Mouse (Mus musculus): ENCODE results near the gene Dand5.
A peak's percentile ranks its signal among the peaks of the same experiment; 100 is the strongest.

Dand5 gene

GRCm38 (mm10) chr8:84783198-84783918 lies 39.3 kb downstream of the Dand5 start:
- DNase-seq, result no peak

DNA sequence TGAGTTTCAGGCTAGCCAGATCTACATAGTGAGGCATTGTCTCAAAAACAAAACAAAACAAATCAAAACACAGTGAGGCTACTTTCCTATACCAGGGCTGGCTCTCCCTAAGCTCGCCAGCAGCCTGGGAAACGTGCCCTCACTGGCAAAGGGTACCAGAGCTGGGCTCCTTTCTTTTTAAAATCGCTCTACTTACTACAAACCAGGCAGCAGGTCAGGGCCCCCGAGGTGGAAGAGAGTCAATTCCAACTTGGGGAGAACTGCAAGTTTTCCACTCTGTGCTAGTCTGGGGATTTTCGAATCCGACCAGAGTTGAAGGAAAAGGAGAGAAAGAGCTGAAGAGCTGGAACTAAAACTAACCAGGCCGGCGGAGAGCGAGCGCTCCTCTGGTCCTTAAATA lies 39.9 kb downstream of the Dand5 start:
- no peak for DNase-seq

GRCm38 (mm10) chr8:84781686-84782505 lies 40.7 kb downstream of the Dand5 start:
- no peak for DNase-seq

GRCm38 (mm10) chr8:84780949-84781680 lies 41.5 kb downstream of the Dand5 start:
- DNase-seq, result no peak

- DNase-seq, result no peak
These were observed 42.4 kb downstream of the Dand5 start for GRCm38 (mm10) chr8:84780225-84780555.

DNA sequence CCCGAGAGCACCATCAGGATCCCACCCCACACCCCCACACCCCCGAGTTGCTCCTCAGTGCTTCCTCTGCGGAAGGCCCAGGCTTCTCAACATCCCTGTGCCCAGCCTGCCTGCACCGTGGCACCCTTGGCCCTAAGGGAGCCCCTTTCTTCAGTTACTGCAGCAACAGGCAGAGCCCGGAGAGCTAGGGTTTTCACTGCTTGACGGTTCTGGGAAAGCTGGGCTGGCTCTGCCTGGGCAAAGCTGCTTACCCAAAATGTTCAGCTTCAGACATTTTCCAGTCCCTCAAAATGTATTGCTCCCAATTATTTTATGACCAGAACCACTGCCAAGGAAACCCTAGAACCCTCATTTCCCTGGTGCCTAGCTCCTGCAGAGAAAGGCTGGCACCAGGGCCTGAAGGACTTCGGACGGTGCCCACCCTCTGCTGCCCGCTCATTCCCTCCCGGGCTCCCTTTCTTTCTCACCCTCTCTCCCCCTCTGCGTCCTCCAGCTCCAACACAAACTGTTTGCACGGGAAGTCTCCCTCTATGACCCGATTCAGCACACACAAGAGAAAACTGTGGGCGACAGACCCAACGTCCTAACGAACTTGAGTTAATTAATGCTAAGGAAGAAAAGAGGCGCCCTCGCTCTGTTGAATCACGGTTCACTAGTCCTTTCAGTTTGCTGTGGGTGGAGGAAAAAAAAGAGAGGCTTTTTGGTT lies 43.0 kb downstream of the Dand5 start:
- DNase-seq, result no peak

- no peak for DNase-seq
These were observed 43.8 kb downstream of the Dand5 start for GRCm38 (mm10) chr8:84778638-84779380.

GRCm38 (mm10) chr8:84777899-84778637 lies 44.6 kb downstream of the Dand5 start:
- DNase-seq, result no peak

- no peak for DNase-seq
These were observed 46.1 kb downstream of the Dand5 start for GRCm38 (mm10) chr8:84776569-84776968.

DNA sequence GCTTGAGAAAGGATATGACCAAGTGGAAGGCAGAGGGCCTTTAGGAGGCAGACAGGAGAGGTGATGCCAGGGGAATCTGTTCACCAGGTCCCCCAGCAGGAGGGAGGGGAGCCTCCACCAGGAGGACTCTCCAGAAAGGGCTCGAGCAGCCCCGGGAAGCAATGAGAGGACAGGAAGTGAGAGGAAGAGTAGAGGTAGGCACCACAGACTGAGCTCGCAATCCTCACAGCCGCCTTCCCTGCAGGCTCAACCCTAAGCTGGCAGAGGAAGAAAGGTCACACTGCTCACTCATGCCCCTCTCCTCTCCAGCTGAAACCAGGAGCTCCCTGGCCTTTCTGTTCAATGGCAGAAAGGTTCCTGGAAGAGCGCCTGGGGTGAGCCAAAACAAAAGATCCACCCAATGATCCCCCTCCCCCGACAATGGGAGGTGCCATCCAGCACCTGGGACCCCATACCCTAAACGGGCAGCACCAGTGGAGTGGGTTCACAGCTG lies 47.0 kb downstream of the Dand5 start:
- no peak for DNase-seq

GRCm38 (mm10) chr8:84775105-84775591 lies 47.5 kb downstream of the Dand5 start:
- no peak for DNase-seq

GRCm38 (mm10) chr8:84774473-84774911 lies 48.1 kb downstream of the Dand5 start:
- DNase-seq, result no peak

- peak; percentile 51 to 74 for DNase-seq
These were observed 48.8 kb downstream of the Dand5 start for GRCm38 (mm10) chr8:84773833-84774232.

GRCm38 (mm10) chr8:84773304-84773703 lies 49.3 kb downstream of the Dand5 start:
- DNase-seq, result no peak

- DNase-seq, result no peak
These were observed 50.0 kb downstream of the Dand5 start for GRCm38 (mm10) chr8:84772628-84773027.

- no peak for DNase-seq
These were observed 50.7 kb downstream of the Dand5 start for GRCm38 (mm10) chr8:84771941-84772378.

DNA sequence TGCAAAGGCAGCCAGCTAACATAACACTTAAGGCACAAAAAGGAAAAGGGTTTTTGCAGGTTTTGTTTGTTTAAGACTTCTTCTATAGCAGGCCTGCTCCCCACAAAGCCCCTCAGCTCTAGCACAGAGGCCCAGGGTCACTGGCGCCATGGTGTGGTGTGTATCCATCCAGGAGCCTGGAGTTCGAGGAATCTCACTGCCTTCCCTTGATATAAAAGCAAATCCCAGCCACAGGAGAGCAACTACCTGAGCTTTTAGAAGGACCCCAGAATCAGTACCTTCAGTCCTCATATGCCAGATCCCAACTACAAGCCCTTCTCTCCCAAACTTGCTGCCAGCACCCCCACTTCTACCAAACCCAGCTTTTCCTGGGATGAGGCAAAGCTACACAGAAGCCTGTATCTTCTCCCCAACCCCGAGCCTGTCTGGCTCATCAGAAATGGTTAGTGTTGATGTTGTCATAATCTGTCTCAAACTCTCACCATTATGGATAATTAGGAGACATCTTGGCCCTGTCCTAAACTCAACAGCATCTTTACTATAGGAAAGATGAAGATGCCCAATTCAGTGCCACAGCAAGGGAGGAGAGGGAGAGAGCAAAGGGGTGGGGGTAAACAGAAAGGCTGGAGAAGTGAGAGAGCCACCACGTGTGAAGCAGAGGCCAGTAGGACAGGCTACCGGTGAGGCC lies 51.5 kb downstream of the Dand5 start:
- DNase-seq, result no peak

DNA sequence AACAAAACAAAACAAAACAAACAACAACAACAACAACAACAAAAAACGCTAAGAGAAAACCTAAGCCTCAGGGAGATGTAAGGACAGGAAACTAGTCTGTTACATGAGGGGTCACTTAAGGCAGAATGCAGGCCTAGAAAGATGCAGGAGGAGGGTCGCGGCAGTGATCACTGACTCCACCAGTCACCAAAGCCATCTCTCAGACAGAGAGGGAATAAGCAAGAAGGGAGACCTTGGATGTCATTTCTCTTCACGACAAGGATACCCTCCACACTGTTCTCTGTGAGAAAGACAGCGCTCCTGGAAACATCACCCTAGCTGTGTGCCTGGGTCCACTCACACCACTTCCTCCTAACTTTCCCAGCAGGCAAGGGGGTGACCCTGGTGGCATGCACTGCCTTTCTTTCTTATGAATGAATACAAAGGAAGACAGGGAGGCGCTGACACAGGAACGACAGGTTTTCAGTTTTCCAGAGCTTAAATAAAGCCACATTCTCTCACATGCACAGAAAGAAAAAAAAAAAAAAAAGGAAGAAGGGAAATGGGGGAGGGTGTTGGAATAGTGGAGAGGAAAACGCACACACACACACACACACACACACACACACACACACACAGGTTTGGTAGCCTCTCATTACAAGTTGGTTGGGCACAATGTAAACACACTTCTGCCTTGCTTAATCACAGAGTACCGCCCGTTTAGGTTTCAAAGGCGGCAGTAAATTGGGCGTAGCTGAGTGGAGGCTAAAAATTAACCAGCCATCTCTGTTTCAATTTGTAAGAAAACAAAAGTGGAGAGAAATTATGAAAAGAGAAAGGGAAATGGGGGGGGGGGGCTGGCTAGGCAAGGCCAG lies 52.3 kb downstream of the Dand5 start:
- DNase-seq, result no peak

- DNase-seq, result no peak
These were observed 53.3 kb downstream of the Dand5 start for GRCm38 (mm10) chr8:84769324-84769723.
